Mouse (Mus musculus): Measurements from ENCODE around the gene Itga7.

GRCm38 (mm10) chr10:128958340-128958739 lies 24.7 kb downstream of the Itga7 start:
- TF ChIP-seq POLR2A (IDR thresholded peaks at IDR 0.05; ENCODE audit: insufficient read length, low read depth) (no peak), POLR2AphosphoS2 (IDR thresholded peaks at IDR 0.05; ENCODE audit: insufficient read length, low read depth) (peak; percentile 17), TCF12 (IDR thresholded peaks at IDR 0.05; ENCODE audit: insufficient read depth, poor library complexity, severe bottlenecking) (no peak), E2F4 (IDR thresholded peaks at IDR 0.05; ENCODE audit: insufficient read depth) (no peak), MAX (IDR thresholded peaks at IDR 0.05; ENCODE audit: low read depth) (no peak), MYOG (IDR thresholded peaks at IDR 0.05; ENCODE audit: control insufficient read depth in 1 of 3, insufficient read depth in 1 of 3, insufficient read length in 2 of 3, low read depth in 2 of 3) (no peak), TCF3 (IDR thresholded peaks at IDR 0.05; ENCODE audit: insufficient read length, low read depth) (no peak), REST (IDR thresholded peaks at IDR 0.05; ENCODE audit: insufficient read depth, insufficient read length) (no peak), CEBPB (IDR thresholded peaks at IDR 0.05; ENCODE audit: insufficient read depth, poor library complexity, severe bottlenecking) (no peak), SRF (IDR thresholded peaks at IDR 0.05; ENCODE audit: control insufficient read depth, insufficient read length, low read depth) (no peak), USF1 (IDR thresholded peaks at IDR 0.05; ENCODE audit: low read depth) (no peak), MYOD1 (IDR thresholded peaks at IDR 0.05; ENCODE audit: control insufficient read depth in 1 of 3, insufficient read length in 2 of 3, low read depth in 2 of 3) (no peak)
